Mouse (Mus musculus) heart, adult 18-20 months (tissue): ENCODE measurements around the gene Tmem97. TPM values are rescaled to one million over a fixed set of nuclear protein-coding genes. Genes with fewer than 3 reads are reported as not detected.
"Not testable (repeated sequence)": the region's sequence is repeated elsewhere in the genome, so short reads cannot be mapped to it uniquely, and the experiment has no call there.

Source experiments
- DNase-seq, 2 experiments: peaks; one replicate each; pipeline ENCODE4 v3.0.0; 2021 to 2022; ENCODE audit warnings: mixed read lengths in 1 of 2
- long read RNA-seq, 2 experiments: library from polyadenylated mRNA; stranded (forward); transcript quantifications; one replicate each; pipeline ENCODE4 v2.0.0; 2021
- total RNA-seq, 2 experiments: library from RNA; stranded (reverse); gene quantifications; 2 replicates each; pipeline ENCODE4 v1.2.3; 2021

The Tmem97 gene
- total RNA-seq: 1 to 10 TPM; 4.2 to 6.1 TPM
- long read RNA-seq, experiment 1, partial matches to known transcripts: 0 of 3 reads
- long read RNA-seq, experiment 1, other reads (novel, unspliced or antisense): 0 of 3 reads
- long read RNA-seq, experiment 2, partial matches to known transcripts: 1 of 3 reads
- long read RNA-seq, experiment 2, other reads (novel, unspliced or antisense): 0 of 3 reads

- peak; percentile 95 to 97 for DNase-seq
Measured at GRCm38 (mm10) chr11:78550168-78551058, at the start of gene Tmem97. Gene Tmem97 (minus strand): TSS chr11:78550777.

- DNase-seq: peak; percentile 18 to 36
Measured at GRCm38 (mm10) chr11:78600051-78600450, 49.5 kb upstream of the Tmem97 start.

- no peak for DNase-seq
Measured at GRCm38 (mm10) chr11:78598763-78599415, 48.3 kb upstream of the Tmem97 start.

- no peak for DNase-seq
Measured at GRCm38 (mm10) chr11:78596750-78597149, 46.2 kb upstream of the Tmem97 start.

GRCm38 (mm10) chr11:78595773-78596172 lies 45.2 kb upstream of the Tmem97 start:
- DNase-seq: no peak

GRCm38 (mm10) chr11:78594271-78594964 lies 43.8 kb upstream of the Tmem97 start:
- DNase-seq: no peak

GRCm38 (mm10) chr11:78587677-78588076 lies 37.1 kb upstream of the Tmem97 start:
- DNase-seq: not testable (repeated sequence)

GRCm38 (mm10) chr11:78586099-78586498 lies 35.5 kb upstream of the Tmem97 start:
- DNase-seq: no peak

- DNase-seq: no peak
Measured at GRCm38 (mm10) chr11:78582848-78583247, 32.3 kb upstream of the Tmem97 start.

GRCm38 (mm10) chr11:78574975-78575374 lies 24.4 kb upstream of the Tmem97 start:
- DNase-seq: no peak

GRCm38 (mm10) chr11:78574536-78574935 lies 24.0 kb upstream of the Tmem97 start:
- no peak for DNase-seq

GRCm38 (mm10) chr11:78574031-78574430 lies 23.5 kb upstream of the Tmem97 start:
- DNase-seq: not testable (repeated sequence)

GRCm38 (mm10) chr11:78571854-78572253 lies 21.3 kb upstream of the Tmem97 start:
- no peak for DNase-seq

GRCm38 (mm10) chr11:78571441-78571840 lies 20.9 kb upstream of the Tmem97 start:
- DNase-seq: no peak

- DNase-seq: no peak
Measured at GRCm38 (mm10) chr11:78569806-78570205, 19.2 kb upstream of the Tmem97 start.

GRCm38 (mm10) chr11:78568827-78569226 lies 18.2 kb upstream of the Tmem97 start:
- no peak for DNase-seq

- no peak for DNase-seq
Measured at GRCm38 (mm10) chr11:78567614-78568013, 17.0 kb upstream of the Tmem97 start.

GRCm38 (mm10) chr11:78566775-78567174 lies 16.2 kb upstream of the Tmem97 start:
- peak; percentile 65 to 81 for DNase-seq

- DNase-seq: peak; percentile 80 to 81
Measured at GRCm38 (mm10) chr11:78560447-78560846, 9.9 kb upstream of the Tmem97 start.

GRCm38 (mm10) chr11:78557241-78557640 lies 6.7 kb upstream of the Tmem97 start:
- no peak for DNase-seq

- DNase-seq: no peak
Measured at GRCm38 (mm10) chr11:78556070-78556469, 5.5 kb upstream of the Tmem97 start.

- peak in 1 of 2 experiments; percentile 14 for DNase-seq
Measured at GRCm38 (mm10) chr11:78555623-78556022, 5.0 kb upstream of the Tmem97 start.
